Mouse (Mus musculus): Measurements from ENCODE around the gene Rpp25. TPM values are rescaled to one million over a fixed set of nuclear protein-coding genes. Genes with fewer than 3 reads are reported as not detected.

The Rpp25 gene
- polyA plus RNA-seq (2015; fragmentation: Nextera tagmentation; extraction: Ambion mirVana), result 21.0 and 21.9 TPM in 2 replicates

GRCm38 (mm10) chr9:57503622-57504380 lies at the start of gene Rpp25:
Gene Rpp25 (plus strand): TSS chr9:57504026.
- H3K27me3 ChIP-seq, result peaks cover 68% of the 10 kb centered on the region
- under 1% methylated on average over 46 of the region's 46 CpGs for WGBS

GRCm38 (mm10) chr9:57459707-57460106 lies 44.1 kb upstream of the Rpp25 start:
- no peak overlapping the region for H3K4me3 ChIP-seq
- H3K4me2 ChIP-seq, result no peak overlapping the region
- H3K9ac ChIP-seq, result no peak overlapping the region
- peaks cover 8% of the 10 kb centered on the region; the same call in 1 of the 2 replicates for H3K4me1 ChIP-seq (replicated peaks)
- no peak for ATAC-seq (ENCODE audit: low read depth)
- peaks cover 6% of the 10 kb centered on the region for H3K36me3 ChIP-seq
- H3K27ac ChIP-seq (replicated peaks), result no peak overlapping the region
- H3K9me3 ChIP-seq, result no peaks in the 10 kb centered on the region
- no peaks in the 10 kb centered on the region for H3K27me3 ChIP-seq
- WGBS, result 95% methylated on average over 2 of the region's 2 CpGs

More at GRCm38 (mm10) chr9:57503622-57504380, at the start of gene Rpp25:
- Histone ChIP-seq H3K9ac (peak within 1 kb of the TSS; percentile 65), H3K4me2 (peak within 1 kb of the TSS; percentile 82), H3K9me3 (no peaks in the 10 kb centered on the region), H3K36me3 (no peaks in the 10 kb centered on the region), H3K27ac (replicated peaks) (peak within 1 kb of the TSS; percentile 91), H3K4me1 (replicated peaks) (peaks cover 78% of the 10 kb centered on the region), H3K4me3 (peak within 1 kb of the TSS; percentile 45)
- peak; percentile 45; the same call in 1 of the 2 replicates for ATAC-seq (ENCODE audit: low read depth)

DNA sequence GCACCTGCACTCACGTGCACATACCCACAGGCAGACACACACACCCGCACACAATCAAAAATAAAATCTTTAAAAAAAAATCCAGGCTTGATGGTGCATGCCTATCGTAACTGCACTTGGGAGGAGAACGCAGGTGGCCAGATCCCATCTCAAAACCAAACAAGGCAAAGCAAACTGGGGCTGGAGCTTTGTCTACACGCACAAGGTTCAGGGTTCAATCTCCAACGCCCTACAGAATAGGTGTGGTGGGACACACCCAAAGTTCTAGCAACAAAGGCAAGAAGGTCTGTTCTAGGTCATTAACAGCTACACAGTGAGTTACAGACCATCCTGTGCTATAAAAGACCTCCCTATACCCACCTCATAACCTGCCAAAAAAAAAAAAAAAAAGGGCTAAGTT lies 41.0 kb upstream of the Rpp25 start:
- Histone ChIP-seq H3K4me3 (no peak overlapping the region), H3K27ac (replicated peaks) (no peak overlapping the region), H3K9ac (no peak overlapping the region), H3K9me3 (no peaks in the 10 kb centered on the region), H3K4me1 (replicated peaks) (peaks cover 33% of the 10 kb centered on the region), H3K4me2 (no peak overlapping the region), H3K27me3 (no peaks in the 10 kb centered on the region), H3K36me3 (peaks cover 6% of the 10 kb centered on the region)
- WGBS, result 88% methylated on average over 6 of the region's 6 CpGs
- no peak for ATAC-seq (ENCODE audit: low read depth)

GRCm38 (mm10) chr9:57466101-57466500 lies 37.7 kb upstream of the Rpp25 start:
- H3K4me3 ChIP-seq, result peak overlapping the region; percentile 74
- WGBS, result 81% methylated on average over 3 of the region's 3 CpGs
- peak overlapping the region; percentile 91 for H3K9ac ChIP-seq

GRCm38 (mm10) chr9:57467271-57467771 lies 36.5 kb upstream of the Rpp25 start:
- H3K9ac ChIP-seq, result peak overlapping the region; percentile 91
- H3K27ac ChIP-seq (replicated peaks), result peak overlapping the region; percentile 92
- H3K4me1 ChIP-seq (replicated peaks), result peaks cover 42% of the 10 kb centered on the region
- no peaks in the 10 kb centered on the region for H3K27me3 ChIP-seq
- H3K36me3 ChIP-seq, result no peaks in the 10 kb centered on the region
- no peaks in the 10 kb centered on the region for H3K9me3 ChIP-seq
- peak overlapping the region; percentile 74 for H3K4me3 ChIP-seq
- WGBS, result 1% methylated on average over 18 of the region's 18 CpGs
- peak overlapping the region; percentile 69 for H3K4me2 ChIP-seq
- ATAC-seq (ENCODE audit: low read depth), result peak; percentile 79

More at GRCm38 (mm10) chr9:57466101-57466500, 37.7 kb upstream of the Rpp25 start:
- H3K27ac ChIP-seq (replicated peaks), result no peak overlapping the region
- H3K4me2 ChIP-seq, result peak overlapping the region; percentile 69
- no peaks in the 10 kb centered on the region for H3K36me3 ChIP-seq
- peaks cover 42% of the 10 kb centered on the region for H3K4me1 ChIP-seq (replicated peaks)
- no peaks in the 10 kb centered on the region for H3K27me3 ChIP-seq
- ATAC-seq (ENCODE audit: low read depth), result no peak
- no peaks in the 10 kb centered on the region for H3K9me3 ChIP-seq

DNA sequence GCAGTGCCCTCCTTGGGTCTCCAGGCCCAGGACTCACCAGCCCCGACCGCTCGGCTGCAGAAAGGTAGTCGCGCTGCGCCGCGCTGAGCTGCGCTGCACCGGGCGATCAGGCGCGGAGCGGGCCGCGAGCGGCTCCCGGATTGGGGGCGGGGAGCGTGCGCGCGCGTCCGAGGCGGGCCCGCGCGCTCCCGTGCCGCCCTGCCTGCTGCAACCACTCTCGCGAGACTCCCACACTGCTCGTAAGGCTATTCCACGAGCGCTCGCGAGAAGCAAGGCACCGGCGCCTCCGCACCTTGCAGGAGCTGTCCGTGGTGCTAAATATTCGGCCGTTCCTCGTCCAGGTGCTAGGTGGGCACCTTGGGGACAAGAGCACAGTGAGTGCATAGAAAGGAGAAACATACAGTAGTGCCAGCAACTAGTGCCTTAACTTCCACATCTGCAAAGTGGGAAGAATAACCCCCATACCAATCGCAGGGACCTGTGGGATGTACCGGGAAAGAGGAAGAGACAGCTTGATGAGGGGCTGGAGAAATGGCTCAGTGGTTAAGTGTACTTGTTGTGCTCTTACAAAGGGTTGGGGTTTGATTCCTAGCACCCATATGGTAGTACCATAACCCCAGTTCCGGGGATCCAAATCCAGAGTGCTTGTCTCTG lies 35.8 kb upstream of the Rpp25 start, which contains the start of gene Scamp5:
Gene Scamp5 (minus strand): TSS at position 165 of the 654 bp plus-strand sequence.
- peak within 1 kb of the TSS; percentile 69 for H3K4me2 ChIP-seq
- WGBS, result 3% methylated on average over 47 of the region's 48 CpGs

GRCm38 (mm10) chr9:57468914-57469313 lies 34.9 kb upstream of the Rpp25 start:
- Histone ChIP-seq H3K9ac (no peak overlapping the region), H3K27me3 (no peaks in the 10 kb centered on the region), H3K27ac (replicated peaks) (peak overlapping the region; percentile 69; the same call in 1 of the 2 replicates), H3K9me3 (no peaks in the 10 kb centered on the region), H3K4me1 (replicated peaks) (peaks cover 40% of the 10 kb centered on the region), H3K36me3 (no peaks in the 10 kb centered on the region), H3K4me3 (peak overlapping the region; percentile 74; the same call in 1 of the 2 replicates), H3K4me2 (no peak overlapping the region)
- ATAC-seq (ENCODE audit: low read depth), result no peak
- 53% methylated on average over 4 of the region's 4 CpGs for WGBS

More for the DNA sequence above, 35.8 kb upstream of the Rpp25 start, which contains the start of gene Scamp5:
- H3K36me3 ChIP-seq, result no peaks in the 10 kb centered on the region
- peak; percentile 95 for ATAC-seq (ENCODE audit: low read depth)
- peak within 1 kb of the TSS; percentile 91 for H3K9ac ChIP-seq
- H3K27me3 ChIP-seq, result no peaks in the 10 kb centered on the region
- peak within 1 kb of the TSS; percentile 92 for H3K27ac ChIP-seq (replicated peaks)
- peaks cover 42% of the 10 kb centered on the region for H3K4me1 ChIP-seq (replicated peaks)
- no peaks in the 10 kb centered on the region for H3K9me3 ChIP-seq
- H3K4me3 ChIP-seq, result peak within 1 kb of the TSS; percentile 74

DNA sequence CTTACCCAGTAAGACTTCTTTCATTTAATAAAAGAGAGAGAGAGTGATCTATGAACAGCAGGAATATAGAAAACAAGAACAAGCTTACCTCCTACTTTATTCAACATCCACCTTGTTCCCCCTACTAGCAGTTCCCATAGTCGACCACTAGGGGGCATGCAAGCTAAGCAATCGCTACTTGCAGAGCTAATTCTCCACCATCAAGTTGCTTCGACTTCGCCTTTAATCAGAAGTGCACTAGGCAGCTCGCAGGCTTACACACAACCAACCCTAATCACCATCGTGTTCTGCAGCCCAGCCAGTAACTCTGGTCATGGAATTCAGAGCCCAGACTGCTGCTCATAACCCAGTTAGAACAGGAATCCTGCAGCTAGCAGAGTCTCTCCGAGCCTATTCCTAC lies 18.1 kb upstream of the Rpp25 start:
- H3K4me2 ChIP-seq, result no peak overlapping the region
- peaks cover 4% of the 10 kb centered on the region; the same call in 1 of the 2 replicates for H3K4me1 ChIP-seq (replicated peaks)
- peak; percentile 79 for ATAC-seq (ENCODE audit: low read depth)
- 15% methylated on average over 7 of the region's 7 CpGs for WGBS
- H3K36me3 ChIP-seq, result no peaks in the 10 kb centered on the region
- H3K27ac ChIP-seq (replicated peaks), result no peak overlapping the region
- peak overlapping the region; percentile 53 for H3K9ac ChIP-seq
- no peak overlapping the region for H3K4me3 ChIP-seq
- H3K9me3 ChIP-seq, result no peaks in the 10 kb centered on the region
- peaks cover 21% of the 10 kb centered on the region for H3K27me3 ChIP-seq

DNA sequence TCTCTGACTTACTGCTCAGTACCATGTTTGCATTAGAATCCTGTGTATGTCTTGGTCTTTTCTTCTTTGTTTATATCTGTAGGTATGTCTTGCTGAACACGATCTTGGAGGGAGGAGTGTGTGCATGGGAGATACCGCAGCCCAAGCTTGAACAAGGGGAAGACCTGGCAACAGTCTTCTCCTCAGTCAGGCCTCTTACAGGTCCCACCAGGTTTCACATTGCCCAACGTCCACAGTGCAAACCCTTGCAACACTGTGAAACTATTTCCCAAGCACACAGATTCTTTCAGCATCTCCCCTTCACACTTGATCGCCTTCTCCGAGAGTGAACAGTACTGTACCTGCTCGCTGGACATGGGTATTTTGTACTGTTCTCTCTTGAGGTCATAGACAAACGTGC lies 16.0 kb upstream of the Rpp25 start:
- H3K36me3 ChIP-seq, result no peaks in the 10 kb centered on the region
- no peak for ATAC-seq (ENCODE audit: low read depth)
- H3K4me1 ChIP-seq (replicated peaks), result peaks cover 4% of the 10 kb centered on the region; the same call in 1 of the 2 replicates
- no peak overlapping the region for H3K4me3 ChIP-seq
- no peak overlapping the region for H3K4me2 ChIP-seq
- no peak overlapping the region for H3K27ac ChIP-seq (replicated peaks)
- 76% methylated on average over 7 of the region's 7 CpGs for WGBS
- no peak overlapping the region for H3K9ac ChIP-seq
- H3K27me3 ChIP-seq, result peaks cover 21% of the 10 kb centered on the region
- H3K9me3 ChIP-seq, result no peaks in the 10 kb centered on the region

GRCm38 (mm10) chr9:57493532-57493931 lies 10.3 kb upstream of the Rpp25 start:
- Histone ChIP-seq H3K27me3 (no peaks in the 10 kb centered on the region), H3K4me2 (no peak overlapping the region), H3K9ac (no peak overlapping the region), H3K27ac (replicated peaks) (no peak overlapping the region), H3K4me3 (no peak overlapping the region), H3K4me1 (replicated peaks) (peaks cover 17% of the 10 kb centered on the region), H3K36me3 (no peaks in the 10 kb centered on the region), H3K9me3 (no peaks in the 10 kb centered on the region)
- no peak for ATAC-seq (ENCODE audit: low read depth)
- WGBS, result 82% methylated on average over 2 of the region's 2 CpGs

- Histone ChIP-seq H3K9ac (no peak overlapping the region), H3K27me3 (peaks cover 7% of the 10 kb centered on the region), H3K4me1 (replicated peaks) (peaks cover 32% of the 10 kb centered on the region), H3K9me3 (no peaks in the 10 kb centered on the region), H3K4me2 (no peak overlapping the region), H3K27ac (replicated peaks) (no peak overlapping the region), H3K36me3 (no peaks in the 10 kb centered on the region), H3K4me3 (no peak overlapping the region)
- ATAC-seq (ENCODE audit: low read depth), result no peak
Measured at GRCm38 (mm10) chr9:57494970-57495369, 8.9 kb upstream of the Rpp25 start.

- no peak overlapping the region for H3K4me2 ChIP-seq
- H3K9me3 ChIP-seq, result no peaks in the 10 kb centered on the region
- H3K36me3 ChIP-seq, result no peaks in the 10 kb centered on the region
- peaks cover 23% of the 10 kb centered on the region for H3K27me3 ChIP-seq
- no peak overlapping the region for H3K9ac ChIP-seq
- no peak for ATAC-seq (ENCODE audit: low read depth)
- peaks cover 54% of the 10 kb centered on the region for H3K4me1 ChIP-seq (replicated peaks)
- no peak overlapping the region for H3K4me3 ChIP-seq
- H3K27ac ChIP-seq (replicated peaks), result no peak overlapping the region
- 65% methylated on average over 5 of the region's 5 CpGs for WGBS
Measured at GRCm38 (mm10) chr9:57497236-57497635, 6.6 kb upstream of the Rpp25 start.

Data from neural tube, embryonic 13.5 days (tissue).